Mouse (Mus musculus) adrenal gland, postnatal 36 days (tissue): ENCODE data around the gene Cdk18. TPM values are rescaled to one million over a fixed set of nuclear protein-coding genes. Genes with fewer than 3 reads are reported as not detected.
A peak's percentile ranks its signal among the peaks of the same experiment; 100 is the strongest.
"Not testable (repeated sequence)": the region's sequence is repeated elsewhere in the genome, so short reads cannot be mapped to it uniquely, and the experiment has no call there.

Experiments used
- DNase-seq, 2 experiments: peaks; one replicate each; pipeline ENCODE4 v3.0.0; 2021; ENCODE audit warnings: mixed read lengths in 1 of 2
- long read RNA-seq, 2 experiments: library from polyadenylated mRNA; stranded (forward); transcript quantifications; one replicate each; pipeline ENCODE4 v2.0.0; 2021; ENCODE audit warnings: borderline sequencing depth in 2 of 2
- total RNA-seq, 2 experiments: library from RNA; stranded (reverse); gene quantifications; 2 replicates each; pipeline ENCODE4 v1.2.3; 2021

The Cdk18 gene
- 10 to 100 TPM; 14.2 to 21.2 TPM for total RNA-seq
- long read RNA-seq, experiment 1, full-length matches to known transcripts: 8 of 11 reads
- long read RNA-seq, experiment 1, partial matches to known transcripts: 1 of 11 reads
- long read RNA-seq, experiment 1, other reads (novel, unspliced or antisense): 2 of 11 reads
- long read RNA-seq, experiment 2, full-length matches to known transcripts: 8 of 11 reads
- long read RNA-seq, experiment 2, partial matches to known transcripts: 0 of 11 reads
- long read RNA-seq, experiment 2, other reads (novel, unspliced or antisense): 3 of 11 reads

- peak; percentile 86 to 89 for DNase-seq
These were observed at the start of gene Cdk18 for GRCm38 (mm10) chr1:132139416-132139864. Gene Cdk18, minus strand, starts transcription at chr1:132139684.

GRCm38 (mm10) chr1:132189231-132189630 lies 49.7 kb upstream of the Cdk18 start:
- DNase-seq: no peak

- no peak for DNase-seq
These were observed 49.1 kb upstream of the Cdk18 start for GRCm38 (mm10) chr1:132188442-132189066.

- no peak for DNase-seq
These were observed 46.8 kb upstream of the Cdk18 start for GRCm38 (mm10) chr1:132186303-132186702.

GRCm38 (mm10) chr1:132171619-132172018 lies 32.1 kb upstream of the Cdk18 start:
- DNase-seq: no peak

- DNase-seq: no peak
These were observed 31.2 kb upstream of the Cdk18 start for GRCm38 (mm10) chr1:132170698-132171097.

GRCm38 (mm10) chr1:132168115-132168767 lies 28.8 kb upstream of the Cdk18 start:
- peak; percentile 36 to 68 for DNase-seq

- DNase-seq: no peak
These were observed 26.4 kb upstream of the Cdk18 start for GRCm38 (mm10) chr1:132165859-132166258.

GRCm38 (mm10) chr1:132164780-132165518 lies 25.5 kb upstream of the Cdk18 start:
- DNase-seq: no peak

GRCm38 (mm10) chr1:132162618-132163017 lies 23.1 kb upstream of the Cdk18 start:
- not testable (repeated sequence) for DNase-seq

- no peak for DNase-seq
These were observed 21.9 kb upstream of the Cdk18 start for GRCm38 (mm10) chr1:132161211-132161880.

- no peak for DNase-seq
These were observed 20.2 kb upstream of the Cdk18 start for GRCm38 (mm10) chr1:132159681-132160080.

GRCm38 (mm10) chr1:132158741-132159140 lies 19.3 kb upstream of the Cdk18 start:
- peak in 1 of 2 experiments; percentile 60 for DNase-seq

GRCm38 (mm10) chr1:132157808-132158207 lies 18.3 kb upstream of the Cdk18 start:
- DNase-seq: no peak

GRCm38 (mm10) chr1:132157016-132157781 lies 17.7 kb upstream of the Cdk18 start:
- peak; percentile 87 to 91 for DNase-seq

GRCm38 (mm10) chr1:132155737-132156136 lies 16.3 kb upstream of the Cdk18 start:
- DNase-seq: peak; percentile 85 to 89

GRCm38 (mm10) chr1:132153691-132154090 lies 14.2 kb upstream of the Cdk18 start:
- no peak for DNase-seq

GRCm38 (mm10) chr1:132153086-132153690 lies 13.7 kb upstream of the Cdk18 start:
- DNase-seq: no peak

GRCm38 (mm10) chr1:132151908-132152307 lies 12.4 kb upstream of the Cdk18 start:
- peak in 1 of 2 experiments; percentile 17 for DNase-seq

- DNase-seq: no peak
These were observed 11.5 kb upstream of the Cdk18 start for GRCm38 (mm10) chr1:132150817-132151601.
